Mouse (Mus musculus) liver, embryonic 14.5 days (tissue): Measurements from ENCODE around the gene Bcar3. TPM values are rescaled to one million over a fixed set of nuclear protein-coding genes. Genes with fewer than 3 reads are reported as not detected.

Experiments used
- ATAC-seq: fragments of 200-750 bp; cut with Nextera tagmentation; 2 replicates; pipeline ENCODE4 v1.8.0; 2017; ENCODE audit warnings: moderate number of reproducible peaks, mild to moderate bottlenecking, moderate library complexity; ENCODE audit not compliant: insufficient read depth
- DNase-seq, 3 experiments: peaks; one replicate each; pipeline ENCODE4 v3.0.0-alpha.2; 2012 to 2013; ENCODE audit warnings: low read depth in 3 of 3, low spot score in 3 of 3
- H3K27ac ChIP-seq: fragments of 300-500 bp; sonication (generic); 2 replicates; pipeline ENCODE4 v1.5.1; 2014; ENCODE audit warnings: moderate library complexity, mild to moderate bottlenecking, control low read depth, inconsistent platforms
- H3K27me3 ChIP-seq: fragments of 300-500 bp; sonication (generic); 2 replicates; pipeline ENCODE4 v1.6.1; 2014; ENCODE audit warnings: mild to moderate bottlenecking, low read length, moderate library complexity; ENCODE audit not compliant: control insufficient read depth, insufficient read depth
- H3K36me3 ChIP-seq: fragments of 300-500 bp; sonication (generic); replicated peaks from 2 replicates; pipeline ENCODE4 v1.6.1; 2014; ENCODE audit warnings: low read depth; ENCODE audit not compliant: control insufficient read depth, insufficient read depth
- H3K4me1 ChIP-seq, 2 experiments: fragments of 200-500 bp in 1 of 2; fragments of 300-500 bp in 1 of 2; sonication (generic) in 1 of 2; replicated peaks; 2 replicates each; pipeline ENCODE4 v1.6.1; 2012 to 2014; ENCODE audit warnings: antibody characterized with exemption in 1 of 2, inconsistent platforms in 1 of 2, low read length in 1 of 2; ENCODE audit not compliant: control insufficient read depth in 2 of 2, insufficient read depth in 2 of 2
- H3K4me2 ChIP-seq: fragments of 300-500 bp; sonication (generic); 2 replicates; pipeline ENCODE4 v1.6.1; 2014; ENCODE audit warnings: low read depth, mild to moderate bottlenecking, control low read depth, moderate library complexity
- H3K4me3 ChIP-seq, 2 experiments: fragments of 200-500 bp in 1 of 2; fragments of 300-500 bp in 1 of 2; sonication (generic) in 1 of 2; 2 replicates each; pipeline ENCODE4 v1.5.1; 2012 to 2014; ENCODE audit warnings: low read depth in 2 of 2, low read length in 2 of 2, mild to moderate bottlenecking in 2 of 2, control low read depth in 1 of 2, inconsistent platforms in 1 of 2, moderate library complexity in 1 of 2; ENCODE audit not compliant: insufficient read depth in 1 of 2
- H3K9ac ChIP-seq: fragments of 300-500 bp; sonication (generic); replicated peaks from 2 replicates; pipeline ENCODE4 v1.6.1; 2014; ENCODE audit warnings: mild to moderate bottlenecking, control low read depth, moderate library complexity
- H3K9me3 ChIP-seq: fragments of 300-500 bp; sonication (generic); 2 replicates; pipeline ENCODE4 v1.6.1; 2016; ENCODE audit warnings: low read length, mixed read lengths; ENCODE audit not compliant: control insufficient read depth
- CTCF ChIP-seq: IDR thresholded peaks from 2 replicates; pipeline ENCODE4 v1.5.1; 2016; ENCODE audit warnings: antibody characterized with exemption, low read depth, control low read depth
- EP300 ChIP-seq: IDR thresholded peaks from 2 replicates; pipeline ENCODE4 v1.6.1; 2016; ENCODE audit warnings: antibody characterized with exemption, low read depth
- WGBS: fragments of 180-500 bp; shearing (Covaris S2); extraction: QIAGEN DNeasy Blood & Tissue Kit; methylation state at CpG from one replicate; pipeline ENCODE4 v1.1.7; 2014; ENCODE audit not compliant: insufficient replicate concordance; 5-methylcytosine and 5-hydroxymethylcytosine counted together
- polyA plus RNA-seq, 2 experiments: library from polyadenylated mRNA; depleted of rRNA in 1 of 2; stranded (reverse) in 1 of 2; unstranded in 1 of 2; fragments of >200 nt; fragmentation: Nextera tagmentation in 1 of 2; extraction: Ambion mirVana in 1 of 2; gene quantifications; 2 replicates each; pipeline versions ENCODE4 v1.2.1 to v1.2.3; 2012 to 2014

Gene Bcar3
- polyA plus RNA-seq, 2 experiments = 3.1 to 3.5 TPM

GRCm38 (mm10) chr3:122511721-122512619, 218.0 kb downstream of the Bcar3 start:
- Histone ChIP-seq H3K9me3 (no peaks in the 10 kb centered on the region), H3K4me3 (no peak overlapping the region), H3K4me1 (peaks cover 0 to 22% of the 10 kb centered on the region in 2 experiments; a peak in 2 of 4 replicates), H3K36me3 (no peaks in the 10 kb centered on the region), H3K9ac (no peak overlapping the region), H3K27me3 (no peaks in the 10 kb centered on the region), H3K27ac (no peak overlapping the region), H3K4me2 (no peak overlapping the region; the same call in 1 of the 2 replicates)
- DNase-seq = no peak
- 56% methylated on average over 14 of the region's 14 CpGs for WGBS
- no peak for ATAC-seq
- TF ChIP-seq EP300 (no peak), CTCF (no peak)

DNA sequence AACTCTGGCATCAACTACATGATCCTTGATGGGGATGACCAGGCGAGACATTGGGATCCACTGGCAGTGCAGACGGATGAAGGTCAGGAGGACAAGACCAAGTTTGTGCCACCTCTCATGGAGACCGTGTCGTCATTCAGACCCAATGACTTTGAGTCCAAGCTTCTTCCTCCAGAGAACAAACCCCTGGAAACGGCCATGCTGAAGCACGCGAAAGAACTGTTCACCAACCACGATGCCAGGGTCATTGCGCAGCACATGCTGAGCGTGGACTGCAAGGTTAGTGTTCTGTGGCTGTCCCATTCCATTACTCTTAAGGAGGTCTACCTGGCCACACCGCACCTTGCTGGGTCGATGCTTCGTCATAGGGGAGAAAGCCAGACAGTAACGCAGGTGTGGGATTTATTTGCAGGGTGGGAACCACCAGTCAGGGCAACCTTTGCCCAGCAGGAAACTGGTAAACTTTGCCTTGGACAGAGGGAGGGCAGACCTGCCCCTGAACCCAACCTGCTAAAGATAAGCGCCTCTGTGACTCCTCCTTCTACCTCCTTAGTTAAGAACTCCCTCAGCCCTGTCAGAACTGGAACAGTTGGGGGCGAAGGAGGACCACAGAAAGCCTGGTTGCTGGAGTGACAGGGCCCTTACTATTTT, 218.9 kb downstream of the Bcar3 start:
- no peak overlapping the region for H3K4me3 ChIP-seq
- no peaks in the 10 kb centered on the region for H3K9me3 ChIP-seq
- no peaks in the 10 kb centered on the region for H3K36me3 ChIP-seq
- WGBS = 65% methylated on average over 16 of the region's 16 CpGs
- H3K4me1 ChIP-seq = peaks cover 0 to 22% of the 10 kb centered on the region in 2 experiments; a peak in 2 of 4 replicates
- no peak overlapping the region for H3K9ac ChIP-seq
- no peak overlapping the region for H3K4me2 ChIP-seq
- DNase-seq (no peak), ATAC-seq (0 out of 2 replicates have a peak, but pooled peaks have one; percentile 13)
- no peak overlapping the region for H3K27ac ChIP-seq
- TF ChIP-seq EP300 (no peak), CTCF (no peak)
- H3K27me3 ChIP-seq = no peaks in the 10 kb centered on the region

DNA sequence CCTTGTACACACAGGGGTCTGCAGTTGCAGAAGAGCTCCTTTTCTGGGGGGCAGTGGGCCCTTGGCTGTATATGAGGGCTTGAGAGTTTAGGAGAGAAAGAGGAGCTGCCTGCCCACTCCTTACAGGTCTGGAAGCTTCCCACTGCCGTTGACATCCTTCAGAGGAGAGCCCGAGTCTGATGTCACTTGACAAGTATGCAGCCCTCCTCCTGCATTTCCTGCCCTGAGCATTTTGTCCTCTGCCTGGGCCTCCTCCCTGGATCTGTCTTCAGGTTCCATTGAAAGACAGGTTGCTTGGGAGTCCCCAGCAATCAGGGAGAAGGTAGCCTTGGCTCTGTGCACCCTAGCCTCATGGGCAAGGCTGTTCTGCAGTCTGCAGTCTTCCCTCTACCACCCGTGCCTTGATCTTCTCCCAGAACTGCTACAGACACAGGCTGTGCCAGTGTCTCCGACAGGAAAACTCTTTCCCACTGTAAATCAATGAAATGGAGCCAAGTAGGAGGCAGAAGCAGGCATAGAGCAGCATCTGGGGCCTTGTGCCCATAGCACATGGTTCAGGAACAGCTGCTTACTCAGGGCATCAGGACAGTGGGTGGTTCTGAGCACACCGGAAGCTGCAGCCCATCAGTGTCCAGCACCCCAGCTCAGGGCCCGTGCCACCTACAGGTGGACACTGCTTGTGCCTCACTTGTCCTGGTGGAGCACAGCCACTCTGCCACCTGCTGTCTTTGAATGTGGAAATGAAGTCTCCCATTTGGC, 221.8 kb downstream of the Bcar3 start:
- Histone ChIP-seq H3K36me3 (no peaks in the 10 kb centered on the region), H3K4me2 (no peak overlapping the region), H3K27me3 (no peaks in the 10 kb centered on the region), H3K27ac (no peak overlapping the region), H3K9ac (no peak overlapping the region), H3K4me1 (peaks cover 0 to 10% of the 10 kb centered on the region in 2 experiments; a peak in 1 of 4 replicates), H3K9me3 (no peaks in the 10 kb centered on the region), H3K4me3 (no peak overlapping the region)
- ATAC-seq (no peak), DNase-seq (no peak)
- no peak for TF ChIP-seq EP300
- TF ChIP-seq CTCF = no peak
- 46% methylated on average over 6 of the region's 6 CpGs for WGBS

DNA sequence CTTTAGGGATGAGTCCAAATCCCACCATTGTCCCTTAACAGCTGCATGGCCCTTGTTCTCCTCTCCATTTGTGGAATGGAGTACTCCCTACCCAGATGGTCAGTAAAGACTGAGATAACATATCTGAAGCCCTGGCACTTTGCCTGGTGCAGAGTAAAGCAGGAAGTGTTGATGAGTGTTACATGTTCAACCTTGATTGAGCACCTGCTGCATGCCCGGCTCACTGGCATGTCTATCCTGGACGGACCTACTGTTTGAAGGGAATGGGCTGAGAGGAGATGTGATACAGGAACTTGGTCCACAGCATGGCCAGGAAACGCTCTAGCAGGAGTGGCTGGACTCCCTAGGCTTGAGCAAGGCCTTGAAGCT, 222.4 kb downstream of the Bcar3 start:
- no peak overlapping the region for H3K27ac ChIP-seq
- no peaks in the 10 kb centered on the region for H3K36me3 ChIP-seq
- 54% methylated on average over 3 of the region's 3 CpGs for WGBS
- no peak overlapping the region for H3K4me2 ChIP-seq
- H3K4me3 ChIP-seq = no peak overlapping the region
- no peaks in the 10 kb centered on the region for H3K9me3 ChIP-seq
- DNase-seq (no peak), ATAC-seq (no peak)
- no peak overlapping the region for H3K9ac ChIP-seq
- TF ChIP-seq CTCF (no peak), EP300 (no peak)
- peaks cover 0 to 9% of the 10 kb centered on the region in 2 experiments; a peak in 1 of 4 replicates for H3K4me1 ChIP-seq
- H3K27me3 ChIP-seq = no peaks in the 10 kb centered on the region
